Mouse (Mus musculus): Measurements from ENCODE around the gene Maz. TPM values are rescaled to one million over a fixed set of nuclear protein-coding genes. Genes with fewer than 3 reads are reported as not detected.
A peak's percentile ranks its signal among the peaks of the same experiment; 100 is the strongest.

The Maz gene
- total and polyA plus RNA-seq, 2 experiments from 2014 or later, result 69.3 to 222 TPM

DNA sequence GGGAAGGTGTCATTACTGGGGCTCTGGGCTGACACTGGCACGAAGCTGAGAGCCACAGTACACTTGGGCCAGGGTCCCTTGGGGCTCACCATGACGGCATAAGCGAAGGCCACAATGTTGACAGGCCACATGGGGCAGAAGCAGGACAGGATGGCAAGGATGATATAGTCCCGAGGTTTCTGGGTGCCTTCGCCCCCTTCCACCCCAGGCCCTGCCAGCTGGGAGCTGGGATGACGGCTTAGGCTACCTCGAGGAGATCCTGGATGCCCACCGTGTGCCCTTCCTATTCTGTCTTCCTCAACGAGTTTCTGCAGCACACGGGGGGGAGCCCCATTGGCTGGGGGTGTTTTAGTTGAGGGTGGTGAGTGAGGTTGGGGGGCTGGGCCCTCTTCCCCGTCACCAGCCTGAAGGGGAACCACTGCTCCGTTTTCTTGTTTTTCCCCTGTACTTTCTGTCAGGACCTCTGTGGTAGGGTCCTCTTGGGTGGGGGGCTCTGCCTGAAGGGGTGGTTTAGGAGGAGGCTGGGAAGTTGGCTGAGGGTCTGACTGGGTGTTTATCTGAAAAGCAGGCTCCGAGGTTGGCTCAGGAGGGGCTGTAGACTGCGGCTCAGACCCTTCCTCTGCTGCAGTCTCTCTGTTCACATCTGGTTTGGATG is 7.4 kb downstream of the Maz start:
- whole genome bisulfite sequencing, result 74% methylated on average over 14 of the region's 14 CpGs
- H3K4me3 ChIP-seq (ENCODE audit: low read length), result peak overlapping the region; percentile 59
- H3K27me3 ChIP-seq (ENCODE audit: insufficient read depth, low read length), result no peaks in the 10 kb centered on the region
- H3K4me2 ChIP-seq (ENCODE audit: low read depth, low read length), result peak overlapping the region; percentile 85
- peak overlapping the region; percentile 86; the same call in 1 of the 2 replicates for H3K27ac ChIP-seq
- no peaks in the 10 kb centered on the region for H3K9me3 ChIP-seq (ENCODE audit: low read length)
- H3K36me3 ChIP-seq (ENCODE audit: insufficient read depth, low read length), result peaks cover 26% of the 10 kb centered on the region
- peak overlapping the region; percentile 81; the same call in 1 of the 2 replicates for H3K9ac ChIP-seq (replicated peaks; ENCODE audit: low read length)
- peaks cover 50% of the 10 kb centered on the region for H3K4me1 ChIP-seq (ENCODE audit: insufficient read depth, low read length)
- TF ChIP-seq CTCF (IDR thresholded peaks at IDR 0.05; ENCODE audit: low read depth), result no peak
- ATAC-seq (no peak), DNase-seq (ENCODE audit: low spot score) (no peak)

DNA sequence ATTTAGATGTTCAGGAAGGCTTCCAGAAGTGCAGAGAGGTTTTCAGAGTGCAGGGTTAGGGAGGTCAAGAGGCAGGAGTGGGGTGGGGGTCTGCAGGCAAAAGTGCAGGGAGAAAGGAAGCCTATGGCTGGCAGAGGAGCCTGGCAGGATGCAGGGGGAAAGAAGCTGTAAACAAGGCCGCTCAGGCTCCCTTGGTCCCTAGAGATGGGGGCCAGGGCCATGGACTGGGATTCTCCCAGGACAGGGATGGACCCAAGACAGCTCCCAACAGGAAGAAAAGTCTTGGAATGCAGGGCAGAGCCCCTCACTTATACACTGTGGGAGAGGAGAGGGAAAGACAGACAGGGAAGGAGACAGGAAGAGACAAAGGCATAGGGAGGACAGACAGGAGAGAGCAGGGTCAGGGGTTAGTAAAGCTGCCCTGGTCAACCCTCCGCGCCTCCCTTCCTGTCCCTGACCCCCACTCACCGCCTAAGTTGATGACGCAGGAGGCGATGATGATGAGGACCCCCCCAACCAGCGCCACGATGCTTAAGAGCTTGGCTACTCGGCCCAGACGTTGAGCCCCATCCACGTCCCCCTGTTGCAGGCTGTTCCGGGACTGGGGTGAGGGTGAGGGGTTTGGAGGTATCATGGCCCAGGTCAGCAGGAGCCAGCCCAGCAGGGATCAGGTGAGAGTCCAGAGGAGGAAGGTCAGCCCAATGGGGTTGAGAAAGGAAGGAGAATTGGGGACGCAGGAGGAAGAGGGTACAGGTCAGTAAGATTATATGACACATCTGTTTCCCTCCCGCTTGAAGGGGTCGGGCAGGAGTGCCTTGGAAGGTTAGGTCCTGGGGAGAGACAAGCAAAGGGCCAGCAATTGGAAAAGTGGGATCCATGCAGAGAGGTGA is 8.2 kb downstream of the Maz start:
- H3K36me3 ChIP-seq (ENCODE audit: insufficient read depth, low read length), result peaks cover 26% of the 10 kb centered on the region
- no peaks in the 10 kb centered on the region for H3K27me3 ChIP-seq (ENCODE audit: insufficient read depth, low read length)
- no peak for ATAC-seq
- no peak overlapping the region for H3K4me3 ChIP-seq (ENCODE audit: low read length)
- no peaks in the 10 kb centered on the region for H3K9me3 ChIP-seq (ENCODE audit: low read length)
- H3K9ac ChIP-seq (replicated peaks; ENCODE audit: low read length), result peak overlapping the region; percentile 25; the same call in 1 of the 2 replicates
- peaks cover 42% of the 10 kb centered on the region for H3K4me1 ChIP-seq (ENCODE audit: insufficient read depth, low read length)
- H3K27ac ChIP-seq, result peak overlapping the region; percentile 42; the same call in 1 of the 2 replicates
- DNase-seq (ENCODE audit: low spot score), result no peak
- no peak for TF ChIP-seq CTCF (IDR thresholded peaks at IDR 0.05; ENCODE audit: low read depth)
- WGBS, result 78% methylated on average over 15 of the region's 15 CpGs
- peak overlapping the region; percentile 85 for H3K4me2 ChIP-seq (ENCODE audit: low read depth, low read length)

DNA sequence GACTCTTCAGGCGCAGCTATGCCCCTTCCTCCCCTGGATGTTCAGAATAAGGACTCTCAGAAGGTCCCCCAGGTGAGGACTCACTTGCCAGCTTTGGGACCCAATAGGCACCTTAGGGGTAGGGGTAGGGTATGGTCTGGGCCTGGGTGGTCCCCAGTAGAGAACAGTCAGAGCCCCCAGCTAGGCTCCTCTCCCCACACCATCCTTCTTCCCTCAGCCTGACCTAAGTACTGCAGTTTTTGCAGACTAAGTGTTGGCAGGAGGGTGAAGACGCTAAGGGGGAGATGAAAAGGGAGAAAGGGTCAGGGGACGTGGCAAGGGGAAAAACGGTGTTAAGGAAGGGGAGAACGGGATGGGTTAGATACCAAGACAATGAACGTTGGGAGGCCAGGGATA is 8.9 kb downstream of the Maz start:
- peak overlapping the region; percentile 85 for H3K4me2 ChIP-seq (ENCODE audit: low read depth, low read length)
- peak overlapping the region; percentile 6; the same call in 1 of the 2 replicates for H3K4me3 ChIP-seq (ENCODE audit: low read length)
- H3K4me1 ChIP-seq (ENCODE audit: insufficient read depth, low read length), result peaks cover 37% of the 10 kb centered on the region
- no peaks in the 10 kb centered on the region for H3K27me3 ChIP-seq (ENCODE audit: insufficient read depth, low read length)
- 51% methylated on average over 6 of the region's 6 CpGs for WGBS
- H3K36me3 ChIP-seq (ENCODE audit: insufficient read depth, low read length), result peaks cover 25% of the 10 kb centered on the region
- H3K9me3 ChIP-seq (ENCODE audit: low read length), result no peaks in the 10 kb centered on the region
- no peak for DNase-seq (ENCODE audit: low spot score)
- no peak for TF ChIP-seq CTCF (IDR thresholded peaks at IDR 0.05; ENCODE audit: low read depth)
- no peak for ATAC-seq
- H3K27ac ChIP-seq, result peak overlapping the region; percentile 42; the same call in 1 of the 2 replicates
- peak overlapping the region; percentile 30 for H3K9ac ChIP-seq (replicated peaks; ENCODE audit: low read length)

DNA sequence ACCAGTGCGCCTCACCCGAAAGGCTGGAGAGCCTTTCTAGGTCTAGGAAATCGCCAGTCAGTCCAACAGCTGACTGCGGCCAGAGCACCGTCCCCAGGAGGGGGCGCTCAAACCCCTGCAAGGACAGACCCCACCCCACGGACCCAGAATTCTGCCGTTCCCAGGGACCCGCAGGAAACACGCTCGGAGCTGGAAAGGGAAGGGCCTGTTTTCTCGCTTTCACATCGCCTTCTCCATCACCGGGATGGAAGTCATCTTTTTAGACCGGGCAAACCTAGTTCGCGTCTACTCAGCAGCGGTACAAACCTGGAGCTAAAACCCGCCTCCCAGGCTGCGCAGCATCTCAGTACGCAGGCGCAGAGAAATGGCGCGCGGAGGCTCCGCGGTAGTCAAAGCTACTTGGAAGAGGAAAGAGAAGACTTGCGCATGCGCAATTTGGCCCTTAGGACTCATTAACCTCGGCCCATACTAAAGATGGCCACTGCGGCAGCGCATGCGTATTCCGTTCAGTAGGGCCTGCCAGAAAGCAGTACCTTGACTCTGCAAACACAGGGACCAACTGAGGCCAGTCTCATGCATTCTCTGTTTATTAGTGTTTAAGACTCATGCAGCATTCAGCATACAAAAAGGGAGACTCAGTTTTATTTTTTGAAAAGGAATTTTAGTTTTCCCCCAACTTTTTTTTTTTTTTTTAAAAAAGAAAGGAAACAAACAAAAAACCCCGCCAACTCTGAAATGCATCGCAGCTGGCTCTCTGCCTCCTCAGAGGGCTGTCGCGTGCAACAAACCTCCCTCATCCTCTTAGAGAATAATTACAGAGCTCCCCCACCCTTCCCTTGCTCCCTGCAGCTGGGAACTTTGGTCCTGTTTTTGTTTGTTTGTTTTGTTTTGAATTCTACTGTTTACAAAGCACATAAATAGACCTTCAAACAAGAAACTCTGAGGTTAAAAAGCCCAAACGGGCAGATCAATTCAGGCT is 9.6 kb downstream of the Maz start, which contains the start of gene Pagr1a:
Gene Pagr1a (minus strand): TSS at position 382 of the 979 bp plus-strand sequence.
- Histone ChIP-seq H3K9ac (replicated peaks; ENCODE audit: low read length) (peak within 1 kb of the TSS; percentile 91), H3K27ac (peak within 1 kb of the TSS; percentile 96), H3K4me1 (ENCODE audit: insufficient read depth, low read length) (peaks cover 37% of the 10 kb centered on the region), H3K27me3 (ENCODE audit: insufficient read depth, low read length) (no peaks in the 10 kb centered on the region), H3K4me3 (ENCODE audit: low read length) (peak within 1 kb of the TSS; percentile 63), H3K9me3 (ENCODE audit: low read length) (no peaks in the 10 kb centered on the region), H3K4me2 (ENCODE audit: low read depth, low read length) (peak within 1 kb of the TSS; percentile 85), H3K36me3 (ENCODE audit: insufficient read depth, low read length) (peaks cover 20% of the 10 kb centered on the region)
- 2% methylated on average over 39 of the region's 39 CpGs for WGBS
- TF ChIP-seq CTCF (IDR thresholded peaks at IDR 0.05; ENCODE audit: low read depth), result peak; percentile 90
- peak; percentile 100 for DNase-seq (ENCODE audit: low spot score)
- peak; percentile 86 for ATAC-seq

DNA sequence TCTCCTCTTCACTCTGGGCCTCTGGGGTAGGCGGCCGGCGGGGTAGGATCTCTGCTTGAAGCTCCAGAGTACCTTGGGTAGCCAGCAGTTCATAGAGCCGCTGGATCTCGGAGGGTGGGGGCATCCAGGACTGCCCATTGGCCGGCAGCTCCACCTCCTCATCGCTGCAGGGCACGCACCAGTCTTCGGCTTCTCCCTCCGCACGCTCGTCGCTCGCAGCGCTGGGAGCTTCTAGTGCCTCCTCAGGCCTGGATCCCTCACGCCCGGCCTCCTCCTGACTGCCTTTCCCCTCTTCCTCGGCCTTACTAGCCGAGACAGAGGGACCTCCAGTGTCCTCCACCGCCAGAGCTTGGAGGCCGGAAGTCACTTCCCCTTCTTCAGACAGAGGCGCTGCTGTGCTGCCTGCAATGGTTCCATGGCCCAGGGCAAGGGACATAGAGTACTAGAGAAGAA is 10.3 kb downstream of the Maz start:
- Histone ChIP-seq H3K9me3 (ENCODE audit: low read length) (no peaks in the 10 kb centered on the region), H3K4me2 (ENCODE audit: low read depth, low read length) (peak overlapping the region; percentile 85), H3K9ac (replicated peaks; ENCODE audit: low read length) (peak overlapping the region; percentile 91), H3K4me3 (ENCODE audit: low read length) (peak overlapping the region; percentile 63), H3K27me3 (ENCODE audit: insufficient read depth, low read length) (no peaks in the 10 kb centered on the region), H3K4me1 (ENCODE audit: insufficient read depth, low read length) (peaks cover 35% of the 10 kb centered on the region), H3K36me3 (ENCODE audit: insufficient read depth, low read length) (peaks cover 16% of the 10 kb centered on the region), H3K27ac (peak overlapping the region; percentile 96)
- ATAC-seq (peak; percentile 37; the same call in 1 of the 2 replicates), DNase-seq (ENCODE audit: low spot score) (peak; percentile 66)
- WGBS, result 0% methylated on average over 22 of the region's 22 CpGs
- TF ChIP-seq CTCF (IDR thresholded peaks at IDR 0.05; ENCODE audit: low read depth), result no peak

DNA sequence TGATC is 10.6 kb downstream of the Maz start, which contains the start of gene Pagr1b:
Gene Pagr1b (minus strand): TSS at position 4 of the 5 bp plus-strand sequence.
- peaks cover 35% of the 10 kb centered on the region for H3K4me1 ChIP-seq (ENCODE audit: insufficient read depth, low read length)
- ATAC-seq (no peak), DNase-seq (ENCODE audit: low spot score) (no peak)
- H3K4me2 ChIP-seq (ENCODE audit: low read depth, low read length), result peak within 1 kb of the TSS; percentile 85
- H3K27ac ChIP-seq, result peak within 1 kb of the TSS; percentile 96
- no peaks in the 10 kb centered on the region for H3K9me3 ChIP-seq (ENCODE audit: low read length)
- H3K36me3 ChIP-seq (ENCODE audit: insufficient read depth, low read length), result peaks cover 16% of the 10 kb centered on the region
- H3K4me3 ChIP-seq (ENCODE audit: low read length), result peak within 1 kb of the TSS; percentile 63
- H3K27me3 ChIP-seq (ENCODE audit: insufficient read depth, low read length), result no peaks in the 10 kb centered on the region
- H3K9ac ChIP-seq (replicated peaks; ENCODE audit: low read length), result peak within 1 kb of the TSS; percentile 91
- no peak for TF ChIP-seq CTCF (IDR thresholded peaks at IDR 0.05; ENCODE audit: low read depth)
